Mouse (Mus musculus) small intestine, adult 2 months (tissue): Measurements from ENCODE around the gene Glrx5. TPM values are rescaled to one million over a fixed set of nuclear protein-coding genes. Genes with fewer than 3 reads are reported as not detected.

Experiments used
- H3K27ac ChIP-seq: fragments of 200-500 bp; 2 replicates; pipeline ENCODE4 v1.5.1; 2012; ENCODE audit warnings: low read depth, low read length, control low read depth, inconsistent platforms; ENCODE audit not compliant: insufficient read depth
- H3K27me3 ChIP-seq: fragments of 200-500 bp; 2 replicates; pipeline ENCODE4 v1.6.1; 2012; ENCODE audit warnings: mild to moderate bottlenecking, moderate library complexity, low read length, inconsistent platforms; ENCODE audit not compliant: control insufficient read depth, insufficient read depth
- H3K36me3 ChIP-seq: fragments of 200-500 bp; 2 replicates; pipeline ENCODE4 v1.6.1; 2012; ENCODE audit warnings: mild to moderate bottlenecking, low read length, control low read depth, inconsistent platforms; ENCODE audit not compliant: control insufficient read depth, insufficient read depth
- H3K4me1 ChIP-seq: fragments of 200-500 bp; 2 replicates; pipeline ENCODE4 v1.6.1; 2012; ENCODE audit warnings: low read length, inconsistent platforms, mixed read lengths; ENCODE audit not compliant: control insufficient read depth, insufficient read depth, insufficient read length
- H3K4me3 ChIP-seq: fragments of 200-500 bp; 2 replicates; pipeline ENCODE4 v1.5.1; 2012; ENCODE audit warnings: low read depth, mild to moderate bottlenecking, control low read depth, inconsistent platforms, low read length, moderate library complexity
- CTCF ChIP-seq: fragments of 200-500 bp; IDR thresholded peaks from 2 replicates; pipeline ENCODE4 v1.5.1; 2012; ENCODE audit warnings: low read depth, mild to moderate bottlenecking, control low read depth, inconsistent platforms, low read length, moderate library complexity, mixed read lengths; ENCODE audit not compliant: insufficient replicate concordance, insufficient read length; ENCODE audit errors: extremely low read depth
- POLR2A ChIP-seq: fragments of 200-500 bp; IDR thresholded peaks from 2 replicates; pipeline ENCODE4 v1.6.1; 2012; ENCODE audit warnings: low read depth, mild to moderate bottlenecking, control low read depth, inconsistent platforms, low read length, moderate library complexity
- WGBS: fragments of 180-500 bp; shearing (Covaris S2); methylation state at CpG from one replicate; pipeline ENCODE4 v1.1.7; 2018; 5-methylcytosine and 5-hydroxymethylcytosine counted together
- polyA plus RNA-seq: library from polyadenylated mRNA; depleted of rRNA; stranded (reverse); fragments of >200 nt; gene quantifications from 2 replicates; pipeline ENCODE4 v1.2.3, GENCODE M21; 2012

The Glrx5 gene
- polyA plus RNA-seq, 1 experiment: 82.0 TPM

- Histone ChIP-seq H3K4me3 (no peak overlapping the region), H3K27ac (no peak overlapping the region), H3K36me3 (no peaks in the 10 kb centered on the region), H3K4me1 (no peaks in the 10 kb centered on the region), H3K27me3 (no peaks in the 10 kb centered on the region)
- 73% methylated on average over 4 of the region's 4 CpGs for WGBS
- TF ChIP-seq CTCF: no peak
- TF ChIP-seq POLR2A: no peak
Observed at GRCm38 (mm10) chr12:105064168-105064567, 31.7 kb downstream of the Glrx5 start.

GRCm38 (mm10) chr12:105065119-105065518 lies 32.6 kb downstream of the Glrx5 start:
- H3K27ac ChIP-seq: no peak overlapping the region
- TF ChIP-seq POLR2A (no peak), CTCF (no peak)
- no peak overlapping the region for H3K4me3 ChIP-seq
- H3K36me3 ChIP-seq: no peaks in the 10 kb centered on the region
- 80% methylated on average over 7 of the region's 7 CpGs for WGBS
- H3K4me1 ChIP-seq: no peaks in the 10 kb centered on the region
- H3K27me3 ChIP-seq: no peaks in the 10 kb centered on the region

GRCm38 (mm10) chr12:105066523-105066922 lies 34.0 kb downstream of the Glrx5 start:
- TF ChIP-seq POLR2A: no peak
- no peak for TF ChIP-seq CTCF
- 70% methylated on average over 10 of the region's 10 CpGs for WGBS
- no peaks in the 10 kb centered on the region for H3K27me3 ChIP-seq

GRCm38 (mm10) chr12:105068911-105069310 lies 36.4 kb downstream of the Glrx5 start:
- no peaks in the 10 kb centered on the region for H3K4me1 ChIP-seq

More at GRCm38 (mm10) chr12:105066523-105066922, 34.0 kb downstream of the Glrx5 start:
- Histone ChIP-seq H3K27ac (no peak overlapping the region), H3K4me1 (no peaks in the 10 kb centered on the region), H3K36me3 (no peaks in the 10 kb centered on the region), H3K4me3 (no peak overlapping the region)

GRCm38 (mm10) chr12:105073708-105074107 lies 41.2 kb downstream of the Glrx5 start:
- WGBS: 25% methylated on average over 9 of the region's 9 CpGs
- Histone ChIP-seq H3K4me3 (no peak overlapping the region), H3K36me3 (no peaks in the 10 kb centered on the region), H3K4me1 (no peaks in the 10 kb centered on the region), H3K27me3 (no peaks in the 10 kb centered on the region), H3K27ac (no peak overlapping the region)
- TF ChIP-seq CTCF (peak; percentile 53; the same call in 1 of the 2 replicates), POLR2A (no peak)

More at GRCm38 (mm10) chr12:105068911-105069310, 36.4 kb downstream of the Glrx5 start:
- no peak overlapping the region for H3K4me3 ChIP-seq
- H3K36me3 ChIP-seq: no peaks in the 10 kb centered on the region
- H3K27me3 ChIP-seq: no peaks in the 10 kb centered on the region
- 65% methylated on average over 5 of the region's 5 CpGs for WGBS
- no peak overlapping the region for H3K27ac ChIP-seq
- TF ChIP-seq POLR2A: no peak
- TF ChIP-seq CTCF: no peak

- Histone ChIP-seq H3K4me1 (no peaks in the 10 kb centered on the region), H3K27me3 (no peaks in the 10 kb centered on the region), H3K27ac (no peak overlapping the region), H3K36me3 (no peaks in the 10 kb centered on the region), H3K4me3 (no peak overlapping the region)
- no peak for TF ChIP-seq CTCF
- TF ChIP-seq POLR2A: no peak
- 56% methylated on average over 7 of the region's 7 CpGs for WGBS
Observed at GRCm38 (mm10) chr12:105075496-105075895, 43.0 kb downstream of the Glrx5 start.

- 71% methylated on average over 3 of the region's 3 CpGs for WGBS
- no peak overlapping the region for H3K27ac ChIP-seq
- H3K4me3 ChIP-seq: no peak overlapping the region
- H3K27me3 ChIP-seq: no peaks in the 10 kb centered on the region
- H3K36me3 ChIP-seq: no peaks in the 10 kb centered on the region
- H3K4me1 ChIP-seq: no peaks in the 10 kb centered on the region
- no peak for TF ChIP-seq POLR2A
- no peak for TF ChIP-seq CTCF
Observed at GRCm38 (mm10) chr12:105076511-105076910, 44.0 kb downstream of the Glrx5 start.
